In genomic region chr12:33273668-33274067, GRCm38 (mm10) we compare ENCODE assay signal across 10 mouse cellular contexts.
"Had no signal": no experiment of that assay in that cellular context is flagged by ENCODE, and none has a peak within 500 bp of the region (broad histone marks: within the 10 kb centered on the region; RNA-seq: fewer than 3 reads in every experiment).

No protein-coding gene starts in this region.

- DNase-seq: kidney, adult 18-20 months; kidney, postnatal 10 days; kidney, postnatal 4 days; lung, adult 2 months; lung, postnatal 4 days; midbrain, embryonic 14.5 days; right cerebral cortex, postnatal 14 days; thymus, adult 2 months; thymus, postnatal 25 days had no signal

- ATAC-seq: lung, postnatal 0 days had no signal
